Mouse (Mus musculus) cerebellum, adult 2 months (tissue): Measurements from ENCODE around the gene Olfr95. TPM values are rescaled to one million over a fixed set of nuclear protein-coding genes. Genes with fewer than 3 reads are reported as not detected.

Experiments
- DNase-seq, 2 experiments: peaks; one replicate each; pipeline ENCODE4 v3.0.0; 2021
- H3K27ac ChIP-seq: fragments of 200-500 bp; 2 replicates; pipeline ENCODE4 v1.5.1; 2012; ENCODE audit warnings: low read length, control low read depth, inconsistent platforms; ENCODE audit not compliant: insufficient read depth
- H3K27me3 ChIP-seq: fragments of 200-500 bp; 2 replicates; pipeline ENCODE4 v1.6.1; 2012; ENCODE audit warnings: inconsistent platforms, mild to moderate bottlenecking, low read length, moderate library complexity; ENCODE audit not compliant: control insufficient read depth, insufficient read depth
- H3K4me1 ChIP-seq: fragments of 200-500 bp; 2 replicates; pipeline ENCODE4 v1.6.1; 2011; ENCODE audit warnings: low read length; ENCODE audit not compliant: control insufficient read depth, insufficient read depth
- H3K4me3 ChIP-seq: fragments of 200-500 bp; replicated peaks from 2 replicates; pipeline ENCODE3; 2011; ENCODE audit warnings: mild to moderate bottlenecking, low read depth, low read length, control low read depth; ENCODE audit not compliant: insufficient read depth
- CTCF ChIP-seq: fragments of 200-500 bp; IDR thresholded peaks from 2 replicates; pipeline ENCODE4 v1.5.1; 2011; ENCODE audit warnings: low read depth, mild to moderate bottlenecking, control low read depth, low read length, moderate library complexity, borderline replicate concordance; ENCODE audit not compliant: insufficient read depth
- POLR2A ChIP-seq: fragments of 200-500 bp; IDR thresholded peaks from 2 replicates; pipeline ENCODE4 v1.6.1; 2011; ENCODE audit warnings: low read length, control low read depth, borderline replicate concordance; ENCODE audit not compliant: insufficient read depth
- WGBS: fragments of 180-500 bp; shearing (Covaris S2); methylation state at CpG from one replicate; pipeline ENCODE4 v1.1.7; 2018; 5-methylcytosine and 5-hydroxymethylcytosine counted together
- polyA plus RNA-seq: library from polyadenylated mRNA; depleted of rRNA; stranded (reverse); fragments of >200 nt; gene quantifications from 2 replicates; pipeline ENCODE4 v1.2.3, GENCODE M21; 2012; rRNA removed

The Olfr95 gene
- polyA plus RNA-seq, 1 experiment, result not detected

- no peak for DNase-seq
- Histone ChIP-seq H3K27ac (no peak overlapping the region), H3K27me3 (no peaks in the 10 kb centered on the region; the same call in 1 of the 2 replicates), H3K4me1 (no peaks in the 10 kb centered on the region), H3K4me3 (no peak overlapping the region)
- TF ChIP-seq CTCF (no peak), POLR2A (no peak)
Observed at GRCm38 (mm10) chr17:37193032-37193431, 19.9 kb downstream of the Olfr95 start.

GRCm38 (mm10) chr17:37190711-37191110, 22.2 kb downstream of the Olfr95 start:
- TF ChIP-seq CTCF (no peak), POLR2A (no peak)
- peak in 1 of 2 experiments; percentile 25 for DNase-seq
- Histone ChIP-seq H3K4me3 (no peak overlapping the region), H3K27me3 (no peaks in the 10 kb centered on the region; the same call in 1 of the 2 replicates), H3K4me1 (no peaks in the 10 kb centered on the region), H3K27ac (no peak overlapping the region)
- whole genome bisulfite sequencing, result 43% methylated on average over 2 of the region's 2 CpGs

- H3K27ac ChIP-seq, result no peak overlapping the region
- no peak overlapping the region for H3K4me3 ChIP-seq
- H3K27me3 ChIP-seq, result no peaks in the 10 kb centered on the region; the same call in 1 of the 2 replicates
- DNase-seq, result no peak
- TF ChIP-seq CTCF, result no peak
- TF ChIP-seq POLR2A, result no peak
- no peaks in the 10 kb centered on the region for H3K4me1 ChIP-seq
- WGBS, result 55% methylated on average over 6 of the region's 6 CpGs
Observed at GRCm38 (mm10) chr17:37185474-37185873, 27.4 kb downstream of the Olfr95 start.

- TF ChIP-seq CTCF (no peak), POLR2A (no peak)
- Histone ChIP-seq H3K4me3 (no peak within 1 kb of the TSS), H3K27me3 (no peaks in the 10 kb centered on the region), H3K27ac (no peak within 1 kb of the TSS), H3K4me1 (no peaks in the 10 kb centered on the region)
- DNase-seq, result no peak
Observed at GRCm38 (mm10) chr17:37161394-37161793, 51.5 kb downstream of the Olfr95 start, which contains the start of gene Olfr93. Gene Olfr93 (minus strand): TSS chr17:37161494.

Other genes starting within 250 kb of the Olfr95 start
- gene 2410137M14Rik, start 231.9 kb downstream of the Olfr95 start, polyA plus RNA-seq, result 0.29 TPM in 1 of 2 replicates, not detected in the other
- gene H2-M5, start 223.6 kb downstream of the Olfr95 start, polyA plus RNA-seq, result 0.55 and 0.77 TPM in 2 replicates
- gene Zfp57, start 212.0 kb downstream of the Olfr95 start, polyA plus RNA-seq, result 10.3 and 12.0 TPM in 2 replicates
- gene Mog, start 189.7 kb downstream of the Olfr95 start, polyA plus RNA-seq, result 145 and 178 TPM in 2 replicates
- 403 and 405 TPM in 2 replicates for gene Gabbr1, start 167.2 kb downstream of the Olfr95 start, polyA plus RNA-seq
- not detected in 2 replicates for gene Olfr90, start 124.6 kb downstream of the Olfr95 start, polyA plus RNA-seq
- not detected in 2 replicates for gene Olfr91, start 114.8 kb downstream of the Olfr95 start, polyA plus RNA-seq
- not detected in 2 replicates for gene Olfr92, start 93.0 kb downstream of the Olfr95 start, polyA plus RNA-seq
- gene Olfr93, start 51.6 kb downstream of the Olfr95 start, polyA plus RNA-seq, result not detected in 2 replicates
- gene Ubd, start 19.2 kb downstream of the Olfr95 start, polyA plus RNA-seq, result not detected in 2 replicates
- not detected in 2 replicates for gene Olfr94, start 12.1 kb downstream of the Olfr95 start, polyA plus RNA-seq
- not detected in 2 replicates for gene Olfr96, start 7.0 kb upstream of the Olfr95 start, polyA plus RNA-seq
- not detected in 2 replicates for gene Olfr97, start 24.2 kb upstream of the Olfr95 start, polyA plus RNA-seq
- gene Olfr98, start 50.6 kb upstream of the Olfr95 start, polyA plus RNA-seq, result not detected in 2 replicates
- gene H2-M3, start 57.1 kb upstream of the Olfr95 start, polyA plus RNA-seq, result 2.9 and 3.0 TPM in 2 replicates
- not detected in 2 replicates for gene Olfr99, start 70.3 kb upstream of the Olfr95 start, polyA plus RNA-seq
- gene Olfr101, start 91.2 kb upstream of the Olfr95 start, polyA plus RNA-seq, result not detected in 2 replicates
- gene Olfr102, start 103.9 kb upstream of the Olfr95 start, polyA plus RNA-seq, result not detected in 2 replicates
- not detected in 2 replicates for gene Olfr103, start 126.6 kb upstream of the Olfr95 start, polyA plus RNA-seq
- gene Olfr104-ps, start 146.5 kb upstream of the Olfr95 start, polyA plus RNA-seq, result not detected in 2 replicates
- not detected in 2 replicates for gene Olfr105-ps, start 165.9 kb upstream of the Olfr95 start, polyA plus RNA-seq
- gene Olfr106-ps, start 177.3 kb upstream of the Olfr95 start, polyA plus RNA-seq, result not detected in 2 replicates
- gene Olfr107, start 186.1 kb upstream of the Olfr95 start, polyA plus RNA-seq, result not detected in 2 replicates
- gene Olfr108, start 232.4 kb upstream of the Olfr95 start, polyA plus RNA-seq, result not detected in 2 replicates
- gene Olfr109, start 245.8 kb upstream of the Olfr95 start, polyA plus RNA-seq, result not detected in 2 replicates